Mouse (Mus musculus) mouse embryonic stem cell (cell line): ENCODE measurements around the gene Cyp26c1.

ENCODE experiments used
- in situ Hi-C, 2 experiments: fragments of 300-500 bp; cut with MboI; formaldehyde crosslinking; loops; 1 replicate in 1 of 2; 3 replicates in 1 of 2; pipeline ENCODE4 v1.14.3; 2019 to 2020; ENCODE audit warnings: low sequenced_read_pairs in 2 of 2, low pct_unique_long_range_greater_than_20kb in 1 of 2, mixed read lengths in 1 of 2; ENCODE audit not compliant: unreplicated experiment in 1 of 2

The Cyp26c1 gene

GRCm38 (mm10) chr19:37685281-37685680, at the start of gene Cyp26c1:
TSS of gene Cyp26c1 (plus strand) at chr19:37685581.
- in situ Hi-C loops: no loop called here

- in situ Hi-C loops: no loop called here
Measured at GRCm38 (mm10) chr19:37647994-37648393, 37.4 kb upstream of the Cyp26c1 start.

GRCm38 (mm10) chr19:37650526-37650925, 34.9 kb upstream of the Cyp26c1 start:
- in situ Hi-C loops: no loop called here

GRCm38 (mm10) chr19:37654012-37654411, 31.4 kb upstream of the Cyp26c1 start:
- in situ Hi-C loops: no loop called here

GRCm38 (mm10) chr19:37656441-37656840, 28.9 kb upstream of the Cyp26c1 start:
- in situ Hi-C loops: no loop called here

- in situ Hi-C loops: no loop called here
Measured at GRCm38 (mm10) chr19:37665256-37665655, 20.1 kb upstream of the Cyp26c1 start.

- in situ Hi-C loops: no loop called here
Measured at GRCm38 (mm10) chr19:37667855-37668594, 17.4 kb upstream of the Cyp26c1 start.

- in situ Hi-C loops: no loop called here
Measured at GRCm38 (mm10) chr19:37668657-37669056, 16.7 kb upstream of the Cyp26c1 start.

GRCm38 (mm10) chr19:37669486-37669885, 15.9 kb upstream of the Cyp26c1 start:
- in situ Hi-C loops: no loop called here

GRCm38 (mm10) chr19:37673393-37673792, 12.0 kb upstream of the Cyp26c1 start:
- in situ Hi-C loops: no loop called here

GRCm38 (mm10) chr19:37686347-37686746, 966 bp downstream of the Cyp26c1 start:
- in situ Hi-C loops: no loop called here

GRCm38 (mm10) chr19:37686941-37687850, 1.8 kb downstream of the Cyp26c1 start:
- in situ Hi-C loops: no loop called here

GRCm38 (mm10) chr19:37689478-37689877, 4.1 kb downstream of the Cyp26c1 start:
- in situ Hi-C loops: no loop called here

GRCm38 (mm10) chr19:37690716-37691115, 5.3 kb downstream of the Cyp26c1 start:
- in situ Hi-C loops: no loop called here

GRCm38 (mm10) chr19:37692879-37693278, 7.5 kb downstream of the Cyp26c1 start:
- in situ Hi-C loops: no loop called here

- in situ Hi-C loops: loop anchor here in 1 of 2 experiments (5.0 kb wide), 1 partner anchor 192 kb away; no protein-coding TSS in a partner anchor
Measured at GRCm38 (mm10) chr19:37695146-37695545, 9.8 kb downstream of the Cyp26c1 start.

- in situ Hi-C loops: loop anchor here in 1 of 2 experiments (5.0 kb wide), 1 partner anchor 191 kb away; no protein-coding TSS in a partner anchor
Measured at GRCm38 (mm10) chr19:37695762-37696602, 10.6 kb downstream of the Cyp26c1 start.

GRCm38 (mm10) chr19:37696603-37697334, 11.4 kb downstream of the Cyp26c1 start:
- in situ Hi-C loops: loop anchor here in 1 of 2 experiments (5.0 kb wide), 1 partner anchor 191 kb away; no protein-coding TSS in a partner anchor
